12 mouse cellular contexts compared by ENCODE assay signal in the genomic region with DNA sequence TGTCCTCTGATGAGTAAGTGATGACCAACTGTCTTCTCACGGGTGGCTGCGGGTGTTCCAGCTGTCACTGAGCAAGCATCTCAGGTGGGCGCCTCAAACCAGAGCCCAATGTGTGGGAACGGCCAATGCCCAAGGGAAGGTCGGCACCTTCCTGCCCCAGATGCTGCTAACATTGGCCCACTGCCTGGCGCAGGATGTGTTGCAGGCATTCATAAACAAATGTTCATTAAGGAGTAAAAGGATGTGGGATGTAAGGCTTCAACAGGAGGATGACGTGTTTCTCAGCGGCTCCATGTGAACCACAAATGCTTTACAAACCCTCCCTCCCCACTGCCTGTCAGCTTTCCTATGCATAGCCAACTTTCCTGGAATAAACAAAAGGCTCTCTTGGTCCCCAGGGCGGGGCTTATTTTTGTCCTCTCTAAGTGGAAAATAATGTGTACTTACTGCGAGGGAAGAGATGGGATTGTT. TPM values are rescaled to one million over a fixed set of nuclear protein-coding genes. Genes with fewer than 3 reads are reported as not detected.
DNase-seq lines count a peak whose midpoint lies in the region; ATAC-seq and TF ChIP-seq lines count a peak whose summit lies in the region.
"Had no signal": no experiment of that assay in that cellular context is flagged by ENCODE, and none has a peak within 500 bp of the region (broad histone marks: within the 10 kb centered on the region; RNA-seq: fewer than 3 reads in every experiment).

No protein-coding gene starts in this region.

- peak overlapping the region; percentile 57; the same call in 1 of the 2 replicates for H3K27ac ChIP-seq in embryonic facial prominence, embryonic 10.5 days (replicated peaks)
- H3K27ac ChIP-seq in heart, postnatal 0 days (ENCODE audit: low read depth) = peak overlapping the region; percentile 75
- H3K27ac ChIP-seq in midbrain, embryonic 16.5 days (ENCODE audit: low read length) = peak overlapping the region; percentile 17; the same call in 1 of the 2 replicates
- no peak overlapping the region for H3K27ac ChIP-seq in left cerebral cortex, adult 2 months

- H3K4me3 ChIP-seq in embryonic facial prominence, embryonic 10.5 days = peak overlapping the region; percentile 36; the same call in 1 of the 2 replicates
- peak overlapping the region; percentile 10; the same call in 1 of the 2 replicates for H3K4me3 ChIP-seq in heart, postnatal 0 days (ENCODE audit: low read depth, low read length)
- no peak overlapping the region for H3K4me3 ChIP-seq in midbrain, embryonic 16.5 days (ENCODE audit: low read depth, low read length)
- no peak overlapping the region for H3K4me3 ChIP-seq in left cerebral cortex, adult 2 months

- peak; percentile 50 for ATAC-seq in heart, postnatal 0 days (ENCODE audit: insufficient read depth, low read depth)
- no peak for ATAC-seq in midbrain, embryonic 16.5 days

- peaks cover 86% of the 10 kb centered on the region for H3K4me1 ChIP-seq in embryonic facial prominence, embryonic 10.5 days
- H3K4me1 ChIP-seq in heart, postnatal 0 days (ENCODE audit: control insufficient read depth, insufficient read depth) = peaks cover 18% of the 10 kb centered on the region; the same call in 1 of the 2 replicates
- H3K4me1 ChIP-seq in midbrain, embryonic 16.5 days (ENCODE audit: control insufficient read depth, insufficient read depth, low read length) = peaks cover 20% of the 10 kb centered on the region

- intact Hi-C loops in left cerebral cortex, postnatal 10 days (cut with DNase I) = no loop called here
- intact Hi-C loops in left cerebral cortex, adult 2 months (cut with DNase I) = no loop called here

- WGBS in embryonic facial prominence, embryonic 10.5 days = 78% methylated on average over 10 of the region's 10 CpGs
- 43% methylated on average over 10 of the region's 10 CpGs for WGBS in heart, postnatal 0 days
- 67% methylated on average over 10 of the region's 10 CpGs for WGBS in midbrain, embryonic 16.5 days

- H3K9me3 ChIP-seq in embryonic facial prominence, embryonic 10.5 days = no peaks in the 10 kb centered on the region
- H3K9me3 ChIP-seq in heart, postnatal 0 days (replicated peaks; ENCODE audit: control insufficient read depth, low read length) = no peaks in the 10 kb centered on the region
- no peaks in the 10 kb centered on the region for H3K9me3 ChIP-seq in midbrain, embryonic 16.5 days (replicated peaks; ENCODE audit: control insufficient read depth, low read length, poor library complexity, severe bottlenecking)
- H3K9me3 ChIP-seq: G1E had no signal

- peaks cover 17% of the 10 kb centered on the region; the same call in 1 of the 2 replicates for H3K27me3 ChIP-seq in embryonic facial prominence, embryonic 10.5 days (replicated peaks; ENCODE audit: low read depth, poor library complexity, severe bottlenecking)
- 0 out of 2 replicates have a peak, but pooled peaks cover 6% of the 10 kb centered on the region for H3K27me3 ChIP-seq in heart, postnatal 0 days (ENCODE audit: control insufficient read depth, insufficient read depth, low read length)
- H3K27me3 ChIP-seq in midbrain, embryonic 16.5 days (ENCODE audit: control insufficient read depth, insufficient read depth, low read depth, low read length) = no peaks in the 10 kb centered on the region

- no peak for TF ChIP-seq CTCF in heart, postnatal 0 days (IDR thresholded peaks at IDR 0.05; ENCODE audit: low read depth)
- no peak for TF ChIP-seq CTCF in left cerebral cortex, adult 2 months (IDR thresholded peaks at IDR 0.05)

- peak; percentile 70; the same call in 1 of the 2 replicates for TF ChIP-seq EP300 in heart, postnatal 0 days (IDR thresholded peaks at IDR 0.05; ENCODE audit: low read depth)

- H3K4me2 ChIP-seq in heart, postnatal 0 days (ENCODE audit: low read depth, low read length) = peak overlapping the region; percentile 50
- peak overlapping the region; percentile 26; the same call in 1 of the 2 replicates for H3K4me2 ChIP-seq in midbrain, embryonic 16.5 days (ENCODE audit: low read length)

- no peak overlapping the region for H3K9ac ChIP-seq in heart, postnatal 0 days (replicated peaks; ENCODE audit: low read depth, low read length)
- H3K9ac ChIP-seq in midbrain, embryonic 16.5 days (ENCODE audit: low read depth, low read length) = no peak overlapping the region

- no peaks in the 10 kb centered on the region for H3K36me3 ChIP-seq in embryonic facial prominence, embryonic 10.5 days (replicated peaks)
- H3K36me3 ChIP-seq in heart, postnatal 0 days (replicated peaks; ENCODE audit: control insufficient read depth, insufficient read depth, low read length) = no peaks in the 10 kb centered on the region
- no peaks in the 10 kb centered on the region for H3K36me3 ChIP-seq in midbrain, embryonic 16.5 days (ENCODE audit: control insufficient read depth, insufficient read depth, low read length)
- H3K36me3 ChIP-seq: G1E had no signal

- peak; percentile 51 for DNase-seq in kidney, postnatal 14 days
- no peak for DNase-seq in kidney, postnatal 36 days
- DNase-seq in embryonic facial prominence, embryonic 10.5 days (ENCODE audit: low spot score) = no peak
- peak; percentile 71 for DNase-seq in heart, postnatal 0 days (ENCODE audit: low spot score)
- no peak for DNase-seq in left cerebral cortex, postnatal 10 days (ENCODE audit: extremely low spot score in 1 of 2, low spot score in 2 of 2)
- no peak for DNase-seq in left cerebral cortex, adult 2 months (ENCODE audit: extremely low spot score in 1 of 2, low spot score in 2 of 2)
- DNase-seq in retina, postnatal 1 day = no peak
- DNase-seq: cerebellum, postnatal 14 days; kidney, adult 18-20 months; thymus, postnatal 25 days had no signal

RNA-seq across cellular contexts. Expression of a gene that starts 5.4 kb away (rescaled TPM):
- 2.6 and 3.4 TPM in 2 replicates for polyA plus RNA-seq in embryonic facial prominence, embryonic 10.5 days (2016; fragmentation: Nextera tagmentation; extraction: Ambion mirVana)
- total RNA-seq in heart, postnatal 0 days (2014; rRNA removed; ENCODE audit: low replicate concordance) = 5.8 and 12.6 TPM in 2 replicates
- polyA plus RNA-seq in heart, postnatal 0 days (2015; fragmentation: Nextera tagmentation; extraction: Ambion mirVana) = 7.8 and 8.3 TPM in 2 replicates
- 4.1 and 4.2 TPM in 2 replicates for polyA plus RNA-seq in midbrain, embryonic 16.5 days (2015; fragmentation: Nextera tagmentation; extraction: Ambion mirVana)
- 1 to 10 TPM; 5.9 to 8.8 TPM for total RNA-seq in left cerebral cortex, postnatal 10 days (2021)
- 1 to 10 TPM; 3.3 to 4.8 TPM for total RNA-seq in left cerebral cortex, adult 2 months (2021)
- polyA plus RNA-seq: G1E had no signal

RNA-seq across cellular contexts. Expression of a gene that starts 14.5 kb away (rescaled TPM):
- 20.2 and 20.8 TPM in 2 replicates for polyA plus RNA-seq in embryonic facial prominence, embryonic 10.5 days (2016; fragmentation: Nextera tagmentation; extraction: Ambion mirVana)
- 28.3 and 35.5 TPM in 2 replicates for total RNA-seq in heart, postnatal 0 days (2014; rRNA removed; ENCODE audit: low replicate concordance)
- 10.4 and 12.6 TPM in 2 replicates for polyA plus RNA-seq in heart, postnatal 0 days (2015; fragmentation: Nextera tagmentation; extraction: Ambion mirVana)
- 24.9 and 27.8 TPM in 2 replicates for polyA plus RNA-seq in midbrain, embryonic 16.5 days (2015; fragmentation: Nextera tagmentation; extraction: Ambion mirVana)
- total RNA-seq in left cerebral cortex, postnatal 10 days (2021) = 10 to 100 TPM; 37.5 to 37.6 TPM
- 10 to 100 TPM; 37.9 to 41.0 TPM for total RNA-seq in left cerebral cortex, adult 2 months (2021)

RNA-seq across cellular contexts. Expression of a gene that starts 31.5 kb away (rescaled TPM):
- polyA plus RNA-seq in embryonic facial prominence, embryonic 10.5 days (2016; fragmentation: Nextera tagmentation; extraction: Ambion mirVana) = 0.86 and 0.88 TPM in 2 replicates
- 77.9 and 83.1 TPM in 2 replicates for total RNA-seq in heart, postnatal 0 days (2014; rRNA removed; ENCODE audit: low replicate concordance)
- polyA plus RNA-seq in heart, postnatal 0 days (2015; fragmentation: Nextera tagmentation; extraction: Ambion mirVana) = 27.6 and 28.6 TPM in 2 replicates
- polyA plus RNA-seq in midbrain, embryonic 16.5 days (2015; fragmentation: Nextera tagmentation; extraction: Ambion mirVana) = 3.8 and 4.4 TPM in 2 replicates
- 10 to 100 TPM; 10.1 to 11.7 TPM for total RNA-seq in left cerebral cortex, postnatal 10 days (2021)
- total RNA-seq in left cerebral cortex, adult 2 months (2021) = 10 to 100 TPM; 17.1 to 20.0 TPM

RNA-seq across cellular contexts. Expression of a gene that starts 43.2 kb away (rescaled TPM):
- 7.9 and 8.5 TPM in 2 replicates for polyA plus RNA-seq in embryonic facial prominence, embryonic 10.5 days (2016; fragmentation: Nextera tagmentation; extraction: Ambion mirVana)
- total RNA-seq in heart, postnatal 0 days (2014; rRNA removed; ENCODE audit: low replicate concordance) = 9.1 and 12.0 TPM in 2 replicates
- 3.0 and 3.6 TPM in 2 replicates for polyA plus RNA-seq in heart, postnatal 0 days (2015; fragmentation: Nextera tagmentation; extraction: Ambion mirVana)
- polyA plus RNA-seq in midbrain, embryonic 16.5 days (2015; fragmentation: Nextera tagmentation; extraction: Ambion mirVana) = 5.5 and 5.9 TPM in 2 replicates
- total RNA-seq in left cerebral cortex, postnatal 10 days (2021) = 10 to 100 TPM; 11.5 to 13.9 TPM
- 10 to 100 TPM; 11.0 to 12.4 TPM for total RNA-seq in left cerebral cortex, adult 2 months (2021)

Comparison
In these comparisons a context has a peak if more than half of its experiments do, and no peak if none do; other contexts are left out.
1. DNase-seq: peak in kidney, postnatal 14 days (single experiment) and heart, postnatal 0 days (single experiment); none in kidney, postnatal 36 days (0 of 2), embryonic facial prominence, embryonic 10.5 days (single experiment), left cerebral cortex, postnatal 10 days (0 of 2), left cerebral cortex, adult 2 months (0 of 2) and retina, postnatal 1 day (single experiment).
2. H3K4me3 ChIP-seq: peak in embryonic facial prominence, embryonic 10.5 days (single experiment) and heart, postnatal 0 days (single experiment); none in midbrain, embryonic 16.5 days (single experiment) and left cerebral cortex, adult 2 months (single experiment).